Mouse (Mus musculus): ENCODE measurements at regions not wholly inside any gene's neighbourhood (a gene's known extent, or its start where the extent isn't known, plus 50 kb on each side); places are given as distances from the start of the nearest gene placed in this dataset.

- TF ChIP-seq TAL1 (IDR thresholded peaks at IDR 0.05; ENCODE audit: low read length) = no peak
- TF ChIP-seq GATA1 (IDR thresholded peaks at IDR 0.05; ENCODE audit: low read length) = no peak
Observed at GRCm38 (mm10) chr9:41583276-41583675, 421.8 kb upstream of the Ubash3b start.
